Mouse (Mus musculus): ENCODE data around the gene Xkr8. TPM values are rescaled to one million over a fixed set of nuclear protein-coding genes. Genes with fewer than 3 reads are reported as not detected.

Gene Xkr8
- polyA plus RNA-seq, 1 experiment from 2014 or later: 3.6 TPM

DNA sequence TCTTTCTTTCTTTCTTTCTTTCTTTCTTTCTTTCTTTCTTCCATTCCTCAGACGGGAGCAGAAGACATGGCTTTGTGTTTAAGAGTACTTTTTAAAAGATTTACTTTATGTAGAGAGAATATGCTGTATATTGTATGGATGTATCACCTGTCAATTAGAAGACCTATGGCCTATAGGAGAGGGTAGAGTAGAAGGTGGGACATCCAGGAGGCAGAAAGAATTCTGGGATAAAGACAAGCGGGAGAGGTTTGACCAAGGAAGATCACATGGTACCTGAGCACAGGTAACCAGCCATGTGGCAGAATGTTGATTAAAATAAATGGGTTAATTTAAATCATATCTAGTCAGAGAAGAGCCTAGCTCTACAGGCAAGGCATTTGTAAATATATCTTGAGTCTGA is 2.4 kb upstream of the Xkr8 start:
- 78% methylated on average over 2 of the region's 2 CpGs for WGBS (ENCODE audit: insufficient replicate concordance)
- Histone ChIP-seq H3K9ac (no peak overlapping the region), H3K4me2 (no peak overlapping the region), H3K9me3 (replicated peaks) (no peaks in the 10 kb centered on the region), H3K27ac (no peak overlapping the region), H3K27me3 (replicated peaks) (no peaks in the 10 kb centered on the region; the same call in 1 of the 2 replicates), H3K36me3 (no peaks in the 10 kb centered on the region), H3K4me1 (peaks cover 42% of the 10 kb centered on the region), H3K4me3 (no peak overlapping the region)
- no peak for ATAC-seq

GRCm38 (mm10) chr4:132733071-132733770 is 875 bp upstream of the Xkr8 start:
- H3K4me3 ChIP-seq: no peak overlapping the region
- ATAC-seq: no peak
- H3K27ac ChIP-seq: no peak overlapping the region
- WGBS (ENCODE audit: insufficient replicate concordance): 82% methylated on average over 25 of the region's 25 CpGs
- no peaks in the 10 kb centered on the region for H3K9me3 ChIP-seq (replicated peaks)
- H3K4me2 ChIP-seq: 0 out of 2 replicates have a peak overlapping the region, but pooled peaks have one; percentile 88
- no peaks in the 10 kb centered on the region for H3K36me3 ChIP-seq
- H3K27me3 ChIP-seq (replicated peaks): no peaks in the 10 kb centered on the region
- peaks cover 49% of the 10 kb centered on the region for H3K4me1 ChIP-seq
- no peak overlapping the region for H3K9ac ChIP-seq

DNA sequence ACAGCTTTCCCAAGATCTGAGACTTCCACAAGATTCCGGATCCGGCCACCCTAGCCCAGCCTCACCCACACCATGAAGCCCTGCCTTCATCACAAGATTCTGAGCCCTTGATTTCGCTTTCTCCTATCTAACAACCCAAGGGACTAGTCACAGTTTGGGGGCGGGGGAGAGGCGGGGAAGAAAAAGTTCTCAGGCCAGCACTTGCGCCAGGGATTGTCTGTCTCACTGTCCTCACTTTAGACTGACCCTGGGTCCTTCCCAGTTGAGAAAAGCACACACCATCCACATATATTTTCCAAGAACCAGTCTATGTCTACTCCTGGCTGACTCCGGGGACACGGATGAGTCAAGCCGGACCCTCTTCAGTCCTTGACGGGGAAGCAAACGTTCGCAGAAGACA is 730 bp downstream of the Xkr8 start:
- Histone ChIP-seq H3K36me3 (peaks cover 6% of the 10 kb centered on the region), H3K9ac (peak overlapping the region; percentile 66; the same call in 1 of the 2 replicates)

DNA sequence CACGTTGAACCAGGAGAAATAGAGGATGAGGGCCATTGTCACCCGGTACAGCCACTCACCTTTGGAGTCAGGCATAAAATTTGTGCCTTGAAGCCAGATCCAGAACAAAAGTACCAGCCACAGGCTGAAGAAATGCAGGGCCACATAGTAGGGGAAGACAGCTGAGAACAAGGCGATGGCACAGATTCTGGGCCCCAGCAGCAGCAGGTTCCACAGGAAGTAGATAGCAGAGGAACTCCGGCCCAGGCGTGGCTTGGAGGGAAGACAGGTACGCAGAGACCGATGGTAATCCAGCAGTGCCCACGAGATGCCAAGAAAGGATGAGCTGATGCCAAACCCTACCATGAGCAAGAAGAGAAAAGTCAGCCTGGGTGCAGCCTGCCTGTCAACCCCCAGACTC is 4.1 kb downstream of the Xkr8 start:
- no peak overlapping the region for H3K9ac ChIP-seq
- H3K27ac ChIP-seq: no peak overlapping the region
- H3K4me3 ChIP-seq: no peak overlapping the region
- H3K36me3 ChIP-seq: peaks cover 20% of the 10 kb centered on the region
- H3K27me3 ChIP-seq (replicated peaks): no peaks in the 10 kb centered on the region
- no peak overlapping the region for H3K4me2 ChIP-seq
- H3K9me3 ChIP-seq (replicated peaks): no peaks in the 10 kb centered on the region
- 47% methylated on average over 8 of the region's 8 CpGs for WGBS (ENCODE audit: insufficient replicate concordance)
- no peak for ATAC-seq
- peaks cover 29% of the 10 kb centered on the region for H3K4me1 ChIP-seq

More for the DNA sequence above, 730 bp downstream of the Xkr8 start:
- WGBS (ENCODE audit: insufficient replicate concordance): 32% methylated on average over 12 of the region's 12 CpGs
- Histone ChIP-seq H3K9me3 (replicated peaks) (no peaks in the 10 kb centered on the region), H3K27me3 (replicated peaks) (no peaks in the 10 kb centered on the region), H3K27ac (no peak overlapping the region), H3K4me2 (peak overlapping the region; percentile 88), H3K4me1 (peaks cover 53% of the 10 kb centered on the region), H3K4me3 (peak overlapping the region; percentile 64)
- no peak for ATAC-seq

- Histone ChIP-seq H3K9ac (no peak overlapping the region), H3K9me3 (replicated peaks) (no peaks in the 10 kb centered on the region), H3K27me3 (replicated peaks) (no peaks in the 10 kb centered on the region), H3K4me2 (no peak overlapping the region), H3K36me3 (peaks cover 75% of the 10 kb centered on the region), H3K27ac (no peak overlapping the region), H3K4me3 (no peak overlapping the region), H3K4me1 (no peaks in the 10 kb centered on the region)
- ATAC-seq: no peak
- 79% methylated on average over 1 of the region's 1 CpGs for WGBS (ENCODE audit: insufficient replicate concordance)
Observed at GRCm38 (mm10) chr4:132718251-132718650, 14.1 kb downstream of the Xkr8 start.

GRCm38 (mm10) chr4:132713181-132713580 is 19.2 kb downstream of the Xkr8 start:
- peaks cover 76% of the 10 kb centered on the region for H3K36me3 ChIP-seq
- no peak overlapping the region for H3K4me3 ChIP-seq
- no peak overlapping the region for H3K9ac ChIP-seq
- H3K27ac ChIP-seq: no peak overlapping the region
- 94% methylated on average over 7 of the region's 7 CpGs for WGBS (ENCODE audit: insufficient replicate concordance)
- H3K4me2 ChIP-seq: no peak overlapping the region
- no peaks in the 10 kb centered on the region for H3K27me3 ChIP-seq (replicated peaks)
- no peaks in the 10 kb centered on the region for H3K9me3 ChIP-seq (replicated peaks)
- no peaks in the 10 kb centered on the region for H3K4me1 ChIP-seq
- ATAC-seq: no peak

DNA sequence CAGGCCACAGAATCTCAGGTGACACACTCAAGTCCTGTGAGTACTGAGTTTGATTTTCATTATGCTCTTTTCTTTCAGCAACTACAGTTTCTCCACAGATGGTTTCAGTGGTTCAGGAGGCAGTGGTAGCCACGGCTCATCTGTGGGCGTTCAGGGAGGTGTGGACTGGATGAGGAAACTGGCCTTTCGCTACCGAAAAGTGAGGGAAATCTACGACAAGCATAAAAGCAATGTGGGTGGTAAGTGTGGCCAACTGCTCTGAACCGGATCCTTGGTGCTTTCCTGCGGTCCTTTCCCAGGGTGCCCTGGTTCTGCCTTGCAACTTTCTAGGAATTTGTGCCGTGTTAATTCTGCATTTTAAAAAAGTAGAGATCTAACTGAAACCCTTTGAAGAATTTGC is 25.5 kb downstream of the Xkr8 start:
- no peaks in the 10 kb centered on the region for H3K27me3 ChIP-seq (replicated peaks)
- H3K9ac ChIP-seq: no peak overlapping the region
- no peak for ATAC-seq
- H3K4me1 ChIP-seq: no peaks in the 10 kb centered on the region
- no peak overlapping the region for H3K4me2 ChIP-seq
- no peaks in the 10 kb centered on the region for H3K9me3 ChIP-seq (replicated peaks)
- 89% methylated on average over 8 of the region's 8 CpGs for WGBS (ENCODE audit: insufficient replicate concordance)
- peaks cover 94% of the 10 kb centered on the region for H3K36me3 ChIP-seq
- H3K27ac ChIP-seq: no peak overlapping the region
- no peak overlapping the region for H3K4me3 ChIP-seq

- Histone ChIP-seq H3K4me1 (no peaks in the 10 kb centered on the region), H3K9me3 (replicated peaks) (no peaks in the 10 kb centered on the region), H3K36me3 (peaks cover 91% of the 10 kb centered on the region), H3K9ac (no peak overlapping the region), H3K27me3 (replicated peaks) (no peaks in the 10 kb centered on the region), H3K4me3 (no peak overlapping the region), H3K27ac (no peak overlapping the region), H3K4me2 (no peak overlapping the region)
- ATAC-seq: no peak
- 93% methylated on average over 5 of the region's 5 CpGs for WGBS (ENCODE audit: insufficient replicate concordance)
Observed at GRCm38 (mm10) chr4:132702076-132702475, 30.3 kb downstream of the Xkr8 start.

DNA sequence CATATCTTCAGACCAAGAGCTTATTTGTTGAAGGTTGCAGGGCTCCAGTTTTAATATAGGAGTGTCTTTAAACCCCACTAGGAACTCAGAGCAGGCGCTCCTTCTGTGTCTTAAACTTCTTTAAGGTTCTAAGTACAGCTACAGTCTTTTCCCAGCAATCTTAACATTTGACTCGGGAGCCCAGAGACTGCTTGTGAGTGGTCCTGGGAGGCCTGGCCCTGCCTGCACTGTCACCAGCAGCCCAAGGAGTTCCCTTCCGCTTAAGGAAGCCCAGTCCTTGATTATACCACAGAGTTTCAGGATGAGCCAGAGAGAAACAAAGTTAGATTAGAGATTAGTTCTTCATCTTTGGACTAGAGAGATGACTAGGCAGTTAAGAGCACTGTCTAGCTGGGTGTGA is 39.0 kb downstream of the Xkr8 start:
- Histone ChIP-seq H3K4me1 (no peaks in the 10 kb centered on the region), H3K9me3 (replicated peaks) (no peaks in the 10 kb centered on the region), H3K36me3 (peaks cover 74% of the 10 kb centered on the region), H3K4me3 (no peak overlapping the region), H3K4me2 (no peak overlapping the region), H3K27me3 (replicated peaks) (no peaks in the 10 kb centered on the region), H3K27ac (no peak overlapping the region), H3K9ac (no peak overlapping the region)
- no peak for ATAC-seq
- 85% methylated on average over 3 of the region's 3 CpGs for WGBS (ENCODE audit: insufficient replicate concordance)

DNA sequence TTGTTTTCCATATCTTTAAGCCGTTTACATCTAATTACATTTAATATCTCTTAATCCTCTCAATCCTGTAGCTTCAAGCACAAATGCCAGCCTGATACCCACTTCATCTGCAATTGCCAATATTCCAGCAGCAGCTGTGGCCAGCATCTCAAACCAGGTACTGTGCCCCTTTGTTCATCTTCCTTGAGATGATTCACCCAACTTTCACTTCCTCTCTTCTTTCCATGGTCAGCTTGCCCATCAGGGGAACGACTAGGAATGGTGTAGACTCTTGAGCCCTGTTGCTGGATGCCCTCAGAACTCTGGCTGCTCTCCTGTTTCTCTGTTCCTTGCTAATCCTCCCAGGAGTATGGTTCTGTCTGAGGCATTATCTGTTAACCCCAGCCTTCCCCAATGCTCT is 42.7 kb downstream of the Xkr8 start:
- H3K4me1 ChIP-seq: no peaks in the 10 kb centered on the region
- no peak overlapping the region for H3K4me3 ChIP-seq
- no peaks in the 10 kb centered on the region for H3K9me3 ChIP-seq (replicated peaks)
- no peaks in the 10 kb centered on the region for H3K27me3 ChIP-seq (replicated peaks)
- H3K36me3 ChIP-seq: peaks cover 66% of the 10 kb centered on the region
- no peak for ATAC-seq
- 67% methylated on average over 2 of the region's 2 CpGs for WGBS (ENCODE audit: insufficient replicate concordance)
- no peak overlapping the region for H3K27ac ChIP-seq
- H3K4me2 ChIP-seq: no peak overlapping the region
- no peak overlapping the region for H3K9ac ChIP-seq

- no peak for ATAC-seq
- Histone ChIP-seq H3K27me3 (replicated peaks) (no peaks in the 10 kb centered on the region), H3K4me2 (no peak overlapping the region), H3K4me3 (no peak overlapping the region), H3K4me1 (no peaks in the 10 kb centered on the region), H3K9me3 (replicated peaks) (no peaks in the 10 kb centered on the region), H3K27ac (0 out of 2 replicates have a peak overlapping the region, but pooled peaks have one; percentile 0), H3K9ac (no peak overlapping the region), H3K36me3 (peaks cover 76% of the 10 kb centered on the region)
- 79% methylated on average over 7 of the region's 7 CpGs for WGBS (ENCODE audit: insufficient replicate concordance)
Observed at GRCm38 (mm10) chr4:132676771-132677539, 55.4 kb downstream of the Xkr8 start.

Data from liver, embryonic 12.5 days (tissue).